Mouse (Mus musculus) heart, postnatal 0 days (tissue): ENCODE results near the gene Prss35.

Source experiments
- CTCF ChIP-seq: IDR thresholded peaks from 2 replicates; pipeline ENCODE4 v1.5.1; 2016; ENCODE audit warnings: antibody characterized with exemption, control low read depth, low read depth
- EP300 ChIP-seq: IDR thresholded peaks from 2 replicates; pipeline ENCODE4 v1.6.1; 2016; ENCODE audit warnings: antibody characterized with exemption, low read depth

DNA sequence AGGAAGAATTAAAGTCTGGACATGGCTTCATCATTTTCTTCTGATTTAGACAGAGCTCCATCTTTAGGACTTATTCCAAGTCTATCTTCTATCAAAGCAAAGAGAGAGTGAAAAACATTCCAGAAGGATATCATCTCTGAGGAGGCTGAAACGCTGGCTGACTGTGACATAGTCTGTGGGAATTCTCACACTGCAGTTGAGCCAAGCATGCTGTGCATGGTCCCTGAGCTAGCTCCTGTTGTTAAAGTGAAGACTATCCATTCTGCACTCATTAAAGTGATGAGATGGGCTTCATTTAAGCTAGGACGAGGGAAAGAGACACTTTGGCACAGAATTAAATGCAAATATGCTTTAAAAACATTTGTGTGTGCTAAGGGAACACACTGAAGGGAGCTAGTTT is 26.9 kb upstream of the Prss35 start:
- TF ChIP-seq CTCF: no peak
- TF ChIP-seq EP300: no peak
